Mouse (Mus musculus) liver, embryonic 16.5 days (tissue): ENCODE data around the gene Cgref1. TPM values are rescaled to one million over a fixed set of nuclear protein-coding genes. Genes with fewer than 3 reads are reported as not detected.

ENCODE experiments used
- ATAC-seq: fragments of 200-750 bp; cut with Nextera tagmentation; 2 replicates; pipeline ENCODE4 v1.8.0; 2017; ENCODE audit warnings: low read depth, mild to moderate bottlenecking, moderate number of reproducible peaks, moderate library complexity
- H3K27ac ChIP-seq: fragments of 300-500 bp; sonication (generic); 2 replicates; pipeline ENCODE4 v1.5.1; 2014; ENCODE audit warnings: mild to moderate bottlenecking, low read length
- H3K27me3 ChIP-seq: fragments of 300-500 bp; sonication (generic); 2 replicates; pipeline ENCODE4 v1.6.1; 2014; ENCODE audit warnings: low read depth, low read length, mixed read lengths; ENCODE audit not compliant: control insufficient read depth, insufficient read depth
- H3K36me3 ChIP-seq: fragments of 300-500 bp; sonication (generic); 2 replicates; pipeline ENCODE4 v1.6.1; 2014; ENCODE audit warnings: mild to moderate bottlenecking; ENCODE audit not compliant: control insufficient read depth, insufficient read depth
- H3K4me1 ChIP-seq: fragments of 300-500 bp; sonication (generic); 2 replicates; pipeline ENCODE4 v1.6.1; 2014; ENCODE audit warnings: low read depth, low read length, mixed read lengths; ENCODE audit not compliant: control insufficient read depth
- H3K4me2 ChIP-seq: fragments of 300-500 bp; sonication (generic); 2 replicates; pipeline ENCODE4 v1.6.1; 2014; ENCODE audit warnings: low read depth, low read length, mixed read lengths
- H3K4me3 ChIP-seq: fragments of 300-500 bp; sonication (generic); 2 replicates; pipeline ENCODE4 v1.5.1; 2014; ENCODE audit warnings: low read depth, mild to moderate bottlenecking, low read length
- H3K9ac ChIP-seq: fragments of 300-500 bp; sonication (generic); 2 replicates; pipeline ENCODE4 v1.6.1; 2014; ENCODE audit warnings: low read depth, low read length
- H3K9me3 ChIP-seq: fragments of 300-500 bp; sonication (generic); replicated peaks from 2 replicates; pipeline ENCODE4 v1.6.1; 2016; ENCODE audit warnings: low read length; ENCODE audit not compliant: control insufficient read depth
- WGBS: fragments of 180-500 bp; shearing (Covaris S2); extraction: QIAGEN DNeasy Blood & Tissue Kit; methylation state at CpG from one replicate; pipeline ENCODE4 v1.1.7; 2014; ENCODE audit not compliant: insufficient replicate concordance; 5-methylcytosine and 5-hydroxymethylcytosine counted together
- polyA plus RNA-seq: library from polyadenylated mRNA; unstranded; fragments of >200 nt; fragmentation: Nextera tagmentation; extraction: Ambion mirVana; gene quantifications from 2 replicates; pipeline ENCODE4 v1.2.1, GENCODE M21; 2015

Cgref1 gene
- polyA plus RNA-seq, 1 experiment from 2014 or later = 3.2 TPM

DNA sequence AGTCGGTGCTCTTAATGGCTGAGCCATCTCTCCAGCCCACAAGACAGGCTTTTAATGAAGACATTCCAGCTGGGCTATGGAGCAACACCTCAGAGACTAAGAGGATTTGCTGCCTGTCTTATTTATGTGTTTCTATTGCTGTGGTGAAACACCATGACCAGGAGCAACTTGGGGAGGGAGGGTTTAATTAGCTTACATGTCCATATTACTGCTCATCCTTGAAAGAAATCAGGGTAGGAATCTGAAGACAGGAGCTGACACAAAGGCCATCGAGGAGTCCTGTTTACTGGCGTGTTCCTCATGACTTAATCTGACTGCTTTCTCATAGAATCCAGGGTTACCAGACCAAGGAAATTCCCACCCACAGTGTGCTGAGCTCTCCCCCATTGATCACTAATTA lies 18.5 kb upstream of the Cgref1 start:
- H3K27ac ChIP-seq = no peak overlapping the region
- H3K4me1 ChIP-seq = peaks cover 16% of the 10 kb centered on the region
- ATAC-seq = no peak
- H3K9ac ChIP-seq = no peak overlapping the region
- 58% methylated on average over 3 of the region's 3 CpGs for WGBS
- no peak overlapping the region for H3K4me3 ChIP-seq
- no peaks in the 10 kb centered on the region for H3K36me3 ChIP-seq
- no peak overlapping the region for H3K4me2 ChIP-seq
- no peaks in the 10 kb centered on the region for H3K9me3 ChIP-seq
- no peaks in the 10 kb centered on the region for H3K27me3 ChIP-seq

DNA sequence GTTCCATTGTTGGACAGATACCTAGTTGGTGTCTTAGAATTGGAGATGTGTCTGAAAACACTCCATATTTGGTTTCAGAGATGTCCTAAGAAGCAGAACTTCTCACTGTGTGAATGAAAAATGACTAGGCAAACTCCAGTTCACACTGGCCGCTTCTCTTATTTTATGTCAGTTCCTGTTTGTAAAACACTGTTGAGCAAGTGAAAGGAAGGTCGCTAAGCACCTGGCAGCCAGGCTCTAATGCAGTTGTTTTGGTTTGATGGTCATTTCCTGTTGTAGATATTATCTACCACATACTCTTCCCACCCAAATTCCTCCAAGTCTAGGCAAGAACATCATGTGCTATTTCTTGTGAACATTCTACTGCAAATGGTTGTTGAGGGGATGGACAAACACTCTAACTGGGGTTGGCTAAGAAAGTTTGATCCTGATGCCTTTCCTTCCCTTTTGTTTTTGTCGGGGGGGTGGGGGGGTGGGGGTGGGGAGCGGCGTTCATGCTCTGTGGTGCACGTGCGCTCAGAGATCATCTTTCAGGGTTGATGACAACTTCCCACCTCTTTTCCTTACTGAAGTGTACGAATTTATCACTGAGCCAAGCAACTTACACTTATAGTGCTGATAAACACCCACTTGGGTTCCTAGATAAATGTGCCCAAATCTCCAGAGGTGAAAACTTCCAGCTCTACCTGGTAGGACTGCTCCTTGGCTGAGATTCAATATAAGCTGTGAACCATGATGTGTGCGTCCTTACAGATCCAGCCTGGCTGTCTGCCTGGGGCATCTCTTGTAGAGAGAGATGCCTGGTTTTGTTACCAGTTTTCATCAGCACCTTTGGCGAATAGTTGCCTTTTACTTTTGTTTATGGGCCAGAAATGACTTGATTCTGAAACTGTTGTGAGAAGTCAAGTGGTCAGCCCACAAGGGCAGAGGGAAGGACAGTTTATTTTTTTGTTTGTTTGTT lies 16.4 kb upstream of the Cgref1 start:
- 22% methylated on average over 10 of the region's 10 CpGs for WGBS
- Histone ChIP-seq H3K4me3 (no peak overlapping the region), H3K4me2 (no peak overlapping the region), H3K9me3 (no peaks in the 10 kb centered on the region), H3K27ac (peak overlapping the region; percentile 46), H3K27me3 (no peaks in the 10 kb centered on the region), H3K9ac (no peak overlapping the region), H3K36me3 (peaks cover 7% of the 10 kb centered on the region), H3K4me1 (peaks cover 28% of the 10 kb centered on the region)
- no peak for ATAC-seq

DNA sequence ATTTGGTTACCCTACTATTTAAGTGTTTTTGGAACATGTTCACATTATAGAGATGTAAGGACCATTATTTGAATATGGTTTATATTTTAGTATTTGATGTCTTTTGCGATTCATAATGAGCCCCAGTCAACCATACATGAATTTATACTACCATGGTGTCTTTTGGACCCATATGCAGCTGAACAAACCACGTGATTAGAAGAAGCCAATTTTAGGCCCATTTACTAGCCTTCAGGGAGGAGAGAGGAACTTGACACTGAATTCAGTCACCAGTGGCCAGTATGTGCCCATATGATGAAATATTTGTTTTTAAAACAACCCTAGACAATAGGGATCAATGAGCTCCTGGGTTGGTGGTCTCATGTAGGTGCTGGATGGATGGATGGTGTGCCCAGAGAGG lies 15.4 kb upstream of the Cgref1 start:
- H3K9ac ChIP-seq = no peak overlapping the region
- no peak for ATAC-seq
- H3K36me3 ChIP-seq = peaks cover 9% of the 10 kb centered on the region
- H3K27ac ChIP-seq = peak overlapping the region; percentile 46
- no peaks in the 10 kb centered on the region for H3K27me3 ChIP-seq
- peaks cover 27% of the 10 kb centered on the region for H3K4me1 ChIP-seq
- WGBS = 80% methylated on average over 2 of the region's 2 CpGs
- peak overlapping the region; percentile 89 for H3K4me3 ChIP-seq
- H3K9me3 ChIP-seq = no peaks in the 10 kb centered on the region
- peak overlapping the region; percentile 84 for H3K4me2 ChIP-seq

DNA sequence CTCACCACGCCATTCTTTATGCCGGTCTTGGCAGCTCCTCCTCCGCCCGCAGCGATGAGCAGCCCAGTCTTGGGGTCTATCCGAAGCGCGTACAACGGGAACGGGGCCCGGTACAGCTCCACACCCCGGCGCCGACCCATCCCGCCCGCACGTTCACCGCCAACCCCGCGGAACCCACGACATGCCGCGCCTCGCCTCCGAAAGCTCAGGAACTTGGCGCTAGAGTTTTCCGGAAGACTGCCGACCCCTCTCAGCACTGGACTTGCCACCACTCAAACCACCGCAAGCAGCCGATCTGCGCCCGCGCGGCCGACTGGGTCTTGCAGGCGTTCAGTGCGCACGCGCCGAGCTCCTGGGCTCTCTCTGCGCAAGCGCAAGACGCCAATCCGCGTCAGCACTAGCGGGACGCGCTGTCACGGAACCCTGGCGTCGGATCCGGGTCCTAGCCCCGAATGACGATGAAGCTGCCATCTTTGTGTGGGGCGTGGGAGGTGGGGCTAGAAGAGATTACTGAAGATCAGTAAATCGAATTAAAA lies 14.6 kb upstream of the Cgref1 start, which contains the start of gene Preb:
Gene Preb (minus strand): TSS at position 396 of the 536 bp plus-strand sequence.
- H3K36me3 ChIP-seq = peaks cover 15% of the 10 kb centered on the region
- peaks cover 25% of the 10 kb centered on the region for H3K4me1 ChIP-seq
- H3K9ac ChIP-seq = peak within 1 kb of the TSS; percentile 91
- WGBS = under 1% methylated on average over 56 of the region's 56 CpGs
- peak within 1 kb of the TSS; percentile 84 for H3K4me2 ChIP-seq
- H3K9me3 ChIP-seq = no peaks in the 10 kb centered on the region
- H3K4me3 ChIP-seq = peak within 1 kb of the TSS; percentile 89
- no peaks in the 10 kb centered on the region for H3K27me3 ChIP-seq
- peak within 1 kb of the TSS; percentile 80 for H3K27ac ChIP-seq
- ATAC-seq = peak; percentile 92

DNA sequence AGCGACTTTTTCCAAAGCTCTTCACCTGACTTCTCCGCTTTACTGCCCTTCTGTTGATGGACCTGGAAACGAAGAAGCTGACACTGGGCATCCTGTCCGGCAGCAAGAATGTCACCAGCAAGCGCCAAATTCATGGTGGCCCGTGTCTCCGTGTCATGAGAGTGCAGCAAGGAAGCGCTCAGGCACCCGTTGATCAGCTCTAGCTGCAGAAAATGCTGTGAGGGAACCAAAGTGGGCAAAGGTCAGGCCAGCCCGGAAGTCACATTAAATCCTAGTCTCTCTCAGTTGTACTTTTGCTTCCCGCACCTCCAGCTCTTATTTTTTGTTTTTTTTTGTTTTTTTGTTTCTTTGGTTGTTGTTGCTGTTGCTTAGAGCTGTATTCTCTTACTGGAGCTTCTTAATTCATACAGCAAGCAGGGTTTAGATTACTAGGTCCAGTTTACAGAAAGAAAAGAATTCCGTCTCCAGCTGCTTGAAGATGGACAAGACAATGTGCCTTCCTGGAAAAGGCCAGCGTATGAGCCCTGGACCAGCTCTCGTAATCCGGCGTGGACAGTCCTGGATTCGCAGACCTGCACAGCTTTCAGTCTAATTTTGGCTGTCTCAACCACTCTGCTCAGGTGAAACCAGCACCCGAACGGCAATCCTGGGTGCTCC lies 13.9 kb upstream of the Cgref1 start:
- 25% methylated on average over 19 of the region's 19 CpGs for WGBS
- H3K9ac ChIP-seq = peak overlapping the region; percentile 91
- no peaks in the 10 kb centered on the region for H3K27me3 ChIP-seq
- H3K4me3 ChIP-seq = peak overlapping the region; percentile 89
- peak overlapping the region; percentile 80 for H3K27ac ChIP-seq
- H3K4me2 ChIP-seq = peak overlapping the region; percentile 84
- peaks cover 22% of the 10 kb centered on the region for H3K36me3 ChIP-seq
- peaks cover 25% of the 10 kb centered on the region for H3K4me1 ChIP-seq
- H3K9me3 ChIP-seq = no peaks in the 10 kb centered on the region
- no peak for ATAC-seq

DNA sequence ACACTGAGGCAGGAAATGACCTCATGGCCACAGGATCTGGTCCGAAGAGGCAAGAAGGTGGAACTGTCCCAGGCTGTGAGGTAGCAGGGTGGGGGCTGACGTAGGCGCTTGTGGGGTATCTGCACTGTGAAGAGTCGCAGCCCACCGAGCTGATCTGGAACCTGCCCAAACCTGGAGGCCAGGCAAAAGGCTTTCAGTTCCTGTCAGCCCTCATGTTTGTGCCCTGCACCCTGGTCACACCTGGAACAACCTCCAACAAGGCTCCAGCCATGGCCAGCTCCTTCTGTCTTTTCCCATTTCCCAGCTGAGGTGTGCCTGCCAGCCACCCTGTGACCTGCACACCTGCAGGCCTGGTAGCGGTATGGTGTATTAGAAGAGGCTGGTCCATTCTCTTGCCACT lies 12.5 kb upstream of the Cgref1 start:
- Histone ChIP-seq H3K27ac (no peak overlapping the region), H3K4me3 (no peak overlapping the region), H3K9ac (no peak overlapping the region), H3K36me3 (peaks cover 27% of the 10 kb centered on the region), H3K4me1 (peaks cover 25% of the 10 kb centered on the region), H3K9me3 (no peaks in the 10 kb centered on the region), H3K4me2 (peak overlapping the region; percentile 42), H3K27me3 (no peaks in the 10 kb centered on the region)
- 80% methylated on average over 6 of the region's 6 CpGs for WGBS
- no peak for ATAC-seq

DNA sequence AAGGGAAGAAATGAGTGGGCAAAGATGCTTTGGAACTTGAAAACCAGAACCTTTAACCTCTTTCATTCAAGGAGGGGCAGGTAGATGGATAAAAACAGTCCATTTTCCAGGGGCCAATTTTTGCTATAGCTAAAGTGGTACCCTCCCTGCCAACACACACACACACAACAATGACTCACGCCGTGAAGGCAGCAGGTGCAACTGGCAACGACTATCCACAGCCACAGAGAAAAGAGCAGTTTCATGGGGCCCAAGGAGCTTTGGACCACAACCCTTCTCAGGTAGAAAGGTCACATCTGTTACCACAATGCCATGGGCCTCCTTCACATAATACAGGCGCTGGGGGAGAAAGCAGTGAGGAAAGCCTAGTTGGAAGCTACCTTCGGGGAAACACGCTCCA lies 10.4 kb upstream of the Cgref1 start:
- Histone ChIP-seq H3K9ac (no peak overlapping the region), H3K36me3 (peaks cover 27% of the 10 kb centered on the region), H3K27ac (no peak overlapping the region), H3K4me3 (no peak overlapping the region), H3K9me3 (no peaks in the 10 kb centered on the region), H3K4me2 (no peak overlapping the region), H3K4me1 (peaks cover 21% of the 10 kb centered on the region), H3K27me3 (no peaks in the 10 kb centered on the region)
- WGBS = 83% methylated on average over 6 of the region's 6 CpGs
- ATAC-seq = no peak

DNA sequence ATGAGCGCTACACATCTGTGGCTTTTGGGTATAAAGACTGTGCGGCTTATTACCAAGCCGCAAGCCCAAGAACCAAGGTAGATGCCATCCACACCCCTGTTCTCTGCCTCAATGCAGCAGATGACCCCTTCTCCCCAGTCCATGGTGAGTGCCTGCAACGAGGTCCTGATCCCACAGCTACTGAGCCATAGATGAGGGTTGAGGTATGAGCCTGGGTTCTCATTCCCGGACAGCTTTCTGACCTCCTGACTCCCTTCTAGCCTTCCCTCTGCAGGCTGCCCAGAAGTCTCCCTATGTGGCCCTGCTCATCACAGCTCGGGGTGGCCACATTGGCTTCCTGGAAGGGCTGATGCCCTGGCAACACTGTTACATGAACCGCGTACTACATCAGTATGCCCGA lies 9.2 kb upstream of the Cgref1 start:
- Histone ChIP-seq H3K4me1 (peaks cover 22% of the 10 kb centered on the region), H3K36me3 (peaks cover 27% of the 10 kb centered on the region), H3K4me2 (no peak overlapping the region), H3K9me3 (no peaks in the 10 kb centered on the region), H3K27ac (no peak overlapping the region), H3K4me3 (no peak overlapping the region), H3K9ac (no peak overlapping the region), H3K27me3 (no peaks in the 10 kb centered on the region)
- no peak for ATAC-seq
- 84% methylated on average over 9 of the region's 9 CpGs for WGBS

DNA sequence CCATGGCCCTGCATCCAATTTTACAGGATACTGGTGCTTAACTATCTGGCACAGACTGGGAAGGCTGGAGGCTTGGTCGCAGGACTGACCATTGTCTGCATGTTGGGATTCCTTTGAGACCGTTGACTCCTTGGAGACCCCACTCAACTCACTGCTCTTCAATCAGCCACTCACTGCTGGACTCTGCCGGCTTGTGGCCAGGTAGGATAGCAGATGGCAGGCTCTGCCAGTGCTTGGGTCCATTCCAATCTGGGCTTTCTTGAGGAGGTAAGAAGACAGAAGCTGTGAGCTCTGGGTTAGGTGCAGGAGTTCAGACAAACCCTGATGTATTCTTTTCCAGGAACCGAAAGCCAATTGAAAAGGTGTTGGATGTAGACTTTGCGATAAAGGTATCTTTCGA lies 8.7 kb upstream of the Cgref1 start:
- H3K4me2 ChIP-seq = no peak overlapping the region
- H3K27ac ChIP-seq = no peak overlapping the region
- H3K27me3 ChIP-seq = no peaks in the 10 kb centered on the region
- no peak overlapping the region for H3K4me3 ChIP-seq
- no peak overlapping the region for H3K9ac ChIP-seq
- peaks cover 22% of the 10 kb centered on the region for H3K4me1 ChIP-seq
- ATAC-seq = no peak
- H3K9me3 ChIP-seq = no peaks in the 10 kb centered on the region
- peaks cover 27% of the 10 kb centered on the region for H3K36me3 ChIP-seq
- 84% methylated on average over 6 of the region's 6 CpGs for WGBS
